8 mouse cellular contexts compared by ENCODE assay signal in the genomic region with DNA sequence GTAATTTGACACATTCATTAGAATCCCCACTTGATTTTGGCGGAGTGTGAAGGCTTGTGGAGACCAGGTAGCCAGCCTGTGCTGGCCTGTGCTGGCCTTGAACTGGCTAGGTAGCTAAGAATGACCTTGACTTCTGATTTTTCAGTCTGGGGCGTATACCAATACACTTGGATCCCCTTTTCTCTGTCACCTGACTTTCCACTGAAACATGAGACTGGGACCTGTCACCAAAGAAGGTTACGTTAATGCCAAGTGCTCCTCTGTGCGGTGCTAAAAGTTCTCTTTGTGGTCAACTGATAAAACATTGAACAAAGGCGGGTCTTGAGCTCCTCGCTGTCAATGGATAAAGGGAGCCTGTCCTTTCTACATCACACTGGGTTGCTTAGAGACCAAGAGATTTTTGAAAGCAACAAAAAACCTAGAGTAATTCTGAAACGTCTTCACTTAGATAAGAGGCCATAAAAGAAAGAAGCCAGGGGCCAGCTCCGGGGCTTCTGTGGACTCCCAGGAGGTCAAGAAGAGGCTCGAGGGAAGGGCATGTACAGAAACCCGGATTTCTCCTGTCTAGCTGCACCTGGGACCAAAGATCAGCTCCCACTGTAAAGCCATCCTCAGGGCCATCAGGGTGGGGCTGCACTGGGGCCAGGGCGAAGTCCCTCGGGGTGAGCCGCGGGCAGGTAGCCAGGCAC.
DNase-seq lines count a peak whose midpoint lies in the region; ATAC-seq and TF ChIP-seq lines count a peak whose summit lies in the region.

No protein-coding gene starts in this region.

- H3K27me3 ChIP-seq in thymus, adult 2 months (ENCODE audit: control insufficient read depth, insufficient read depth, low read length) = no peaks in the 10 kb centered on the region
- no peaks in the 10 kb centered on the region; the same call in 1 of the 2 replicates for H3K27me3 ChIP-seq in heart, embryonic 13.5 days (replicated peaks)
- H3K27me3 ChIP-seq in small intestine, adult 2 months (ENCODE audit: control insufficient read depth, insufficient read depth, low read length) = no peaks in the 10 kb centered on the region

- H3K27ac ChIP-seq in thymus, adult 2 months (ENCODE audit: control insufficient read depth, insufficient read depth, low read length) = peak overlapping the region; percentile 89
- H3K27ac ChIP-seq in heart, embryonic 13.5 days (replicated peaks) = peak overlapping the region; percentile 74
- peak overlapping the region; percentile 90 for H3K27ac ChIP-seq in small intestine, adult 2 months (ENCODE audit: insufficient read depth, low read depth, low read length)

- H3K36me3 ChIP-seq in thymus, adult 2 months (ENCODE audit: control insufficient read depth, insufficient read depth, low read length) = no peaks in the 10 kb centered on the region
- no peaks in the 10 kb centered on the region for H3K36me3 ChIP-seq in heart, embryonic 13.5 days
- H3K36me3 ChIP-seq in small intestine, adult 2 months (ENCODE audit: control insufficient read depth, insufficient read depth, low read length) = no peaks in the 10 kb centered on the region

- no peak for ATAC-seq in heart, embryonic 13.5 days (ENCODE audit: extremely low read depth, insufficient number of reproducible peaks, low FRiP score, low TSS enrichment)

- 16% methylated on average over 14 of the region's 14 CpGs for WGBS in thymus, adult 2 months
- 18% methylated on average over 14 of the region's 14 CpGs for WGBS in heart, embryonic 13.5 days
- 20% methylated on average over 14 of the region's 14 CpGs for WGBS in large intestine, adult 2 months
- 13% methylated on average over 14 of the region's 14 CpGs for WGBS in small intestine, adult 2 months

- no peak for TF ChIP-seq CTCF in thymus, adult 2 months (IDR thresholded peaks at IDR 0.05; ENCODE audit: borderline replicate concordance, control insufficient read depth, extremely low read depth, insufficient read depth, low read length, poor library complexity)
- no peak for TF ChIP-seq CTCF in small intestine, adult 2 months (IDR thresholded peaks at IDR 0.05; ENCODE audit: extremely low read depth, insufficient read length, insufficient replicate concordance, low read depth, low read length)

- no peak for TF ChIP-seq POLR2A in thymus, adult 2 months (IDR thresholded peaks at IDR 0.05; ENCODE audit: control insufficient read depth, extremely low read depth, insufficient read depth, low read length, poor library complexity)
- no peak for TF ChIP-seq POLR2A in small intestine, adult 2 months (IDR thresholded peaks at IDR 0.05; ENCODE audit: low read depth, low read length)

- no peak for DNase-seq in thymus, adult 2 months
- no peak for DNase-seq in thymus, postnatal 14 days
- peak; percentile 83 for DNase-seq in large intestine, adult 2 months (ENCODE audit: low read depth, low spot score)
- DNase-seq in right cerebral cortex, postnatal 10 days (ENCODE audit: low spot score in 2 of 2) = no peak
- no peak for DNase-seq in ovary, postnatal 10 days (ENCODE audit: low spot score)
- DNase-seq in T-cell, adult 2 months (ENCODE audit: low spot score) = no peak

- H3K4me1 ChIP-seq in thymus, adult 2 months (replicated peaks; ENCODE audit: control insufficient read depth, insufficient read depth, low read length) = peaks cover 48% of the 10 kb centered on the region
- peaks cover 23% of the 10 kb centered on the region for H3K4me1 ChIP-seq in heart, embryonic 13.5 days
- peaks cover 25% of the 10 kb centered on the region for H3K4me1 ChIP-seq in small intestine, adult 2 months (ENCODE audit: control insufficient read depth, insufficient read depth, insufficient read length, low read length)

- H3K4me3 ChIP-seq in thymus, adult 2 months (ENCODE audit: control insufficient read depth, insufficient read depth, low read length) = peak overlapping the region; percentile 53
- peak overlapping the region; percentile 54 for H3K4me3 ChIP-seq in heart, embryonic 13.5 days
- peak overlapping the region; percentile 67 for H3K4me3 ChIP-seq in small intestine, adult 2 months (ENCODE audit: low read depth, low read length)

- H3K9ac ChIP-seq in heart, embryonic 13.5 days = peak overlapping the region; percentile 76

- H3K9me3 ChIP-seq in heart, embryonic 13.5 days = no peaks in the 10 kb centered on the region

- H3K4me2 ChIP-seq in heart, embryonic 13.5 days = peak overlapping the region; percentile 88
